Mouse (Mus musculus) right cerebral cortex, postnatal 10 days (tissue): ENCODE results near the gene Rag2.

ENCODE experiments used
- DNase-seq, 2 experiments: peaks; one replicate each; pipeline ENCODE4 v3.0.0; 2021; ENCODE audit warnings: low spot score in 2 of 2

The Rag2 gene

DNA sequence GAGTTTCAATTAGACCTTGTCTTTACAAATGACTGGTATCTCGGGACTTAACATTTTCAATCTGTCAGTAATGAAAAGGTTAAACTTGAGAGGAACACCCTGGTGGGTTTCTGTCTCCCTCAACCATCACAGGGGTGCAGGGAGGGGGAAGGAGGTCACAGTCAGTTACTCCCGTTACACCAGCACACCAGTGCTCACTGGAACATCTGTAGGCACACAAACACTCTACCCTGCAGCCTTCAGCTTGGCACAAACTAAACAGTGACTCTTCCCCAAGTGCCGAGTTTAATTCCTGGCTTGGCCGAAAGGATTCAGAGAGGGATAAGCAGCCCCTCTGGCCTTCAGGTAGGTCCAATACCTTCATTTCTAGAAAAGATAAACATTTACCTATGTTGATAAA is at the start of gene Rag2:
TSS of gene Rag2 (plus strand) at position 193 of the 400 bp plus-strand sequence.
- DNase-seq, result no peak

DNA sequence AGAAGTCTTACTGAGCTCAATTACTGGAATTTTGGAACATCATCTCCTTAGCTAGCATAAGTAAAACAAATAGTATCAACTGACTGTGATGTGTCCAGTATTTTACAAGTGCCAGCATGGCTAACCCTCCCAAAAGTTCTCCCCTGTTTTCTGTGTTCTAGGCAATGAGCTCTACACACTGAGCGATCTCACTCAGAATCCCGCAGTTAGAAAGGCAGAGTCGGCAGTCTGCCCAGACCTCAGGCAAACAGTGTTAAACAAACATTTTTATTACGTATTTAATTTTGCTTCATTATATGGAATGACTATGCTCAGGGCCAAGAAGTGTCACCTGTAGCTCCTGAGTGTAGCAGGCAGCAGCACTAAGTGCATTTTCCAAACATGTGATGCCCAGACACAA is 47.3 kb upstream of the Rag2 start:
- no peak for DNase-seq

DNA sequence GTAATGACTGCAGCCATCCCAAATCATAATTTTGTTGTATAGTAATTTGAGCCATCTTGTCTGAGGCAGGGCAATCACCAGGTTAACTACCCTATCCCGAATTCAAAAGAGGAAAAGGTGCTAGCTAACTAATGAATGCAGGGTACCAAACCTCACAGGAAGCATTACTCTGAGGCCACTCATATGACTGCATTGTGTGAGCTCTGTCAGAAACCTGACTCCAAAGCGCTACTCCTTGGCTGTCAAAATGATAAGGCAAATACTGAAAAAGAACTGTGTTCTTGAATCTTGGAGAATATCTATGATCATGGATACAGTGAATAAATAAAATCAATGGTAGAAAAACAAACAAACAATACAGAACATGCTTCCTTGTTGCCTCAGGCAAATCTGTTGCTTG is 44.5 kb upstream of the Rag2 start:
- DNase-seq, result no peak

DNA sequence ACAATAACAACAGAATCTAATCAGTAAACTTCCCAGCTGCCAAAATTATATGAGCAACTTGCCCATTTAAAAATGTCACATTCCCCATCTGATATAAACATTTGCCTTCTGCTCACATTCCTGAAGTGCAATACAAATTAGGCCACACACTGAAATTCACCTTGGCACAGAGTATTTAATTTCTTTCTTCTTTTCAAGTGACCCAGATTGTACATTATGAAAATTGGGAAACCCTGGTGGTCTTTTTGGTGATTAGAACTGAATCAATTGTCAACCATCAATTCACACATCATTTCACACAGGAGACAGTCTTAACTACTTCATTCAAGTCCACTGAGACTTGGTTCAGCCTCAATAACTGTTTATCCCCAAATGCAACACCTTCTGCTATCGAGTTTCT is 44.1 kb upstream of the Rag2 start:
- DNase-seq, result no peak

DNA sequence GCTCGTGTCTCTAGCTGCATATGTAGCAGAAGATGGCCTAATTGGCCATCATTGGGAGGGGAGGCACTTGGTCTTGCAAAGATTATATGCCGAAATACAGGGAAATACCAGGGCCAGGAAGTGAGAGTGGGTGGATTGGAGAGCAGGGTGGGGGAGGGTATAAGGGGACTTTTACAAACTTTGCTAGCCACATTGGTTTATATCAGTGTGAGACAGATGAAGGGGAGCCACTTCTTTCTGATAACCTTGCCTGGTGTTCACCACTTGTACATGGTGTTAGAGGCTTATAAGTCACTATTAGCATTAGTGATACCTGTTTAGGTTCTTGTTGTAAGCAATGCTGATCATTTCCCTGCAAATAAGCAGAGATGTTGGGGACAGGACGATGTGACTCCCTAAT is 43.5 kb upstream of the Rag2 start:
- no peak for DNase-seq

DNA sequence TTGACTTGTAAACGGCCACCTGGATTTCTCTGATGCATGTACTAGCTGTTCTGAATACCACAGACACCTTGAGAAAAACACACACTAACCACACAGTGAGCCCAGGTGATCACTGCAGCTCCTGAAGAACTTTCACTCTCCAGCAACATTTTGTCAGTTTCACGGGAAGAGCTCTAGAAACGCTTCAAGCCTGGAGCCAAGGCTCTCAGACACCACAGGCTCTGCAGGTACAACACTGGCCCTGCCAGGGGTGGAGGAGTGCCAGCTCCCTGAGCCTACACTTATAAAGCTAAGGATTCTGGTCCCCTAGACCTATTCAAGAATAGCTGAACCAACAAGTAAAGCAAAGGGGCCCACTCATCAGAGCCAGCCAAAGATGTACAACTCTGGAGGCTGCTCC is 43.1 kb upstream of the Rag2 start:
- DNase-seq, result no peak

DNA sequence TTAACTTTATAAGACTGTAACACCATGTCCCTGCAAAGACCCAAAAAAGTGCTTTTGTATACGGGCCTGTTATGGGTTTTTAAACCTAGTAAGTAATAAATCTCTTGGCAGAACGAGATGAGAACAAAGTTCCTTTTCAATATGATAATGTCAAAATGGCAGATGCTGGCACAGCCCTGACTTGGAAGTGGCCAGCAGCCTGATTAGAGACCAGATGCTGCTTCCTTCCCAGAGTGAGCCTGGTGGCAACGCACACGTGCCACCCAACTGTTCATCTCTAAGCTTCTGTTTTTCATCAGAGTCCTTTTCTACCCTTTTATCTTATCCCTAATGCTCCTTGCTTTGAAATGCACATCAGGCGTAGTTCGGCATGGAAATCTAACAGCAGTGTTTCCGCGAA is 33.2 kb upstream of the Rag2 start:
- DNase-seq, result no peak

DNA sequence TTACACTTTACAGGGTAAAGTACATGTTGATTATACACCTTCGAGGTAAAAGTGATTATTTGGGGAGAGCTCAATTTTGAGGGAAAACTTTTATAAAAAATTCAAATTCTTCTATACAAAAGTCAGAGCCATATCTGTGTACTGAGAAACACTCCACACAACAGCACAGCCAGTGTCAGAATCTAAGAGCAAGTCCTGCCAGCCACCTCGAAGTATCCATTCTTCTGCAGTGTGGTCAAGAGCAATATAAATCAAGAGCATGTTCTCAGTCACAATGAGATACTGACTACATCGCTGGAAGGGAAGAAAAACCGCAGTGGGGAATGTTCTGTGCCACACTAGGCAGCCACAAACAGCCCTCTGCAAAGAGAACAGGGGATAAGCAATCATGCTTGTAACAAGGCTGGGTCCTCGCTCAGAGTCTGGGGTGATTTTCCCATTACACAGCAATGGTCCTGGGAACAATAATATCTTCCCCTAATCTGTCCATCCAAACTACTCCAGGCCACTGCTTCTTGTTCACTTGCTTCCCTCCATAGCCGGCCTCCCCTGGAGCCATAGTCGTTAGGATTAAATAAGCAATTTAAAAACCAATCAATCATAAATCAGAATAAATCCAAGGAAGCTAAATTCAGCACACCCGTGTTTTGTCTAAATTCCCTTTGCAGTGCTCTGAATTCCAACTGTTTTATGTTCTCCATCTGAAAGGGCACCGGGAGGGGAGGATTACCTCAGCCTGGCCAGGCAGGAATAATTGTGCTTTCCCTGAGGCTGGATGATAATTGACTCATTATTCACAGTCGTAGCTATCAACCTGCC is 32.3 kb upstream of the Rag2 start:
- no peak for DNase-seq

DNA sequence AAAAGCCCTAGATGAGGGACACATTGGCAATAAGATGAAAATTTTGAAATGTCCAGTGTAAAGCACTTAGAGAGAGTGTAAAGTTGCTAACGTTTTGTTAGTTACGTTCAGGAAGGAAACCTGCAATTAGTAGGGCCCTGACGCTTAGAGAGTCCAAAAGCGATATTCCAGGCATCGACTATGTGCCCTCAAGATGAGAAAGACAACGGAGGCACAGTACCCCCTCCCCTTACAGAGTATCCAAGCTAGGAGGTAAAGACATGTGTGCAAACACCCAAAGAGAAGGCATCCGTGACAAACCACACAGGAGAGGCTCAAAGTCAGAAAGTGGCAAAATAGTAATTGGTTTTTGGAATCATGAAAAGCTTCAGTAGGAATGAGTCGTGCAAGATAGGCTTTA is 31.6 kb upstream of the Rag2 start:
- DNase-seq, result no peak

DNA sequence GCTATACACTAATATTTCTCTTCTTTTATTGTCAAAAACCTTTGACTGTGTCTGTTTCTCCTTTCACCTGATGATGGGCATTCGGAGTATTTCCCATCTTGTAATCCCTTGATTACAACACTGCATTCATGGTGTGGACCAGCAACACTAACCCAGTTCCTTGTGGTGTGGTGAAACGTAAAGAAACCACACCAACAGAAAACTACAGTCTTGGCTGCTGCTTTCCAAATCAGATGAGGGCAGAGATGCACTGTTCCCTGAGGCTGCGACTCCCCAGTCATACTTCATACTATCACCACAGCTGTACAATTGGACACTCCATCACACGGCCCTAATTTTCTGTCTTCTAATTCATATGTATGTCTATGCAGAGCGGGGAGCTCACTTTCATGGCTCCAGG is 29.8 kb upstream of the Rag2 start:
- no peak for DNase-seq

DNA sequence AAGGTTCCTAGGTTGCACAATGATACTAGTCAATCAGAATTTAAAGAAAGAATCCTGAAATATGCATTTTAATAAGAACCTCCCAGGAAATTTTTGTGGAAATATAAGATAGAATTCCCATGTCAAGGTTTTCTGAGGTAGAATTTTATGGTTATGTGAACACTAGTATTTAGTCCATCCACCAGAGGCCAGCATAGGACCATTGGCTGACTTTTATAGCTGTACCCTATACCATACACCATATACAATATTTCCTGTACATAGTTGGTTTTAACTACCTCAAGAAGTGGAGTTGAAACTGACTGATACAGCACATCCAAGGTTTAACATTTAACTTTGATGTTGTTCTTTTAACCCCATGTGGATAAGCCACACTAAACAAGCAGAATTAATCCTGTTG is 27.3 kb upstream of the Rag2 start:
- DNase-seq, result no peak

DNA sequence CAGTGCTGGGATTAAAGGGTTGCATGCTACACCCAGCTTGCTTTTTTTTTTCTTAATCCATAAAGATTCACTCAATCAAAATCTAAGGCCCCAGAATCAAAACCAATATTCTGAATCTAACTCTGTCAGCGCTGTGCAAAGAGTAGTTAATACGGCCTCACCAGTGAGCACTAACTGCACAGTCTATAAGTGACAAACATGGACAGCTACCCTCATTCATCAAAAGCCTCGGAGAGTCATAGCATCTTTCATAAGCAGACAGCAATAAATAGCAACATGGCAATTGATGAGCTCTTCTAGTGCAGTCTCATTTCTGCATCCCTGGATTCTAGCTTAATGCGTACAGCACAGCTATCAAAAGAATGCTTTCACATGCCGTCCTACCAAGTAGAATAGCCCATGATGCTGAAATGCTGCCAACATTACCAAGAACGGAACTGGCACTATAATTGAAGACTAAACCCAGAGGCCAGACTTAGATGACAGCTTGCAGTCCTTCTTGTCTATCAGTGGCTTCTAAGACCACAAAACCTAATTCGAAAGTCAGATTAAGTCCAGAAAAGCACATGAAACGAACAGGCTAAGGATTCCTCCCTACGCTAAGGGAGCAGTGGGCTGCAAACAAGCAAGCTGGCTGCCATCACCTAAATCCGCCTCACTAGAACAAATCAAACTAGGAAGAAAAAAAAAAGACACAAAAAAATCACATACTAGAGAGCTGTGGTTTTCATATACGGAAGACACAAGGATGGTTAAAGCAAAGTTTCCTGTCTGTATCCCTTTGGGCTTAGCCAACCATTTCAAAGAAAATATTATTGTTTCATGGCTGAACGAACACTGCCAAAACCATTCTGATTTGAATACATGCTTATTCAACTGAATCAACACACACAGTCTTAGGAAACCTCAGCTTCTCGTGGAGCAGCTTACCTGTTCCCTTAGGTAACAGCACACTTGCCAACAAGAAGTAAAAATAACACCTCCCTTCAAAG is 26.0 kb upstream of the Rag2 start:
- peak in 1 of 2 experiments; percentile 43 for DNase-seq

DNA sequence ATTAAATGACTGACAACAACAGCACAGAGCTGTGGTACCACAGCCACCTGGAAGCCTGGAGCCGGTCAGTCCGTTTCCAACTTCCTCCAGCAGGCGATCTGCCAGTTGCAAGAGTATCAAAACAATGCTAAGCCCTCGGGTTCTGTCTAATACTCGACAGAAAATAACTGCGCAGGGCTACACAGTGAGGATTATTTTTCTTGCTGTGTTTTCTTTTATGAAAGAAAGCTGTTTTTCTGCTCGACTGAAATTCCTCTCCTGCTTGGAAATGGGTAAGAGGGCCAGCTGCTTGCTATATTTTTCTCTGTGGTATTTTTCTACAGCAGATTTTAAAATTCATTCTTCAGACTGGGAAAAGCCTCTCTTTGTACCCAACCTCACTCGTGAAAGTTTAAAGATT is 23.8 kb upstream of the Rag2 start:
- peak; percentile 69 to 72 for DNase-seq

DNA sequence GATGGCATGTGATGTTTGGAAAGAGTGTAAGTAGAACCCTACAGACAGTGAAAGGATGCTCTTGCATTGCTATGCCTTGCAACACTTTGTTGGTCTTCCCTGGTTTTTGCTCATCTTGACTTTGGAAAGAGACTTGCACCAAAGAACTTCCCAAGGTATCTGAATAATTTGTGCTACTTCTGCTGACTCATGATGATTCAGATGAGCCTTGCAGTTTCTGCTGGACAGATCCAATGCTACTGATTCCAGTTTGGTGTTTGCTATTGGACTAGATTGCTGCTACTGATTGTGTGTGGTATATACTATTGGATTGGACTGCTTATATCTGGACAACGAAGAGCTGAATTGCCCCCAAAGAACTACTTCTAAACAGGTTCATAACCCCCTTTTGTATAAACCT is 21.4 kb upstream of the Rag2 start:
- no peak for DNase-seq

DNA sequence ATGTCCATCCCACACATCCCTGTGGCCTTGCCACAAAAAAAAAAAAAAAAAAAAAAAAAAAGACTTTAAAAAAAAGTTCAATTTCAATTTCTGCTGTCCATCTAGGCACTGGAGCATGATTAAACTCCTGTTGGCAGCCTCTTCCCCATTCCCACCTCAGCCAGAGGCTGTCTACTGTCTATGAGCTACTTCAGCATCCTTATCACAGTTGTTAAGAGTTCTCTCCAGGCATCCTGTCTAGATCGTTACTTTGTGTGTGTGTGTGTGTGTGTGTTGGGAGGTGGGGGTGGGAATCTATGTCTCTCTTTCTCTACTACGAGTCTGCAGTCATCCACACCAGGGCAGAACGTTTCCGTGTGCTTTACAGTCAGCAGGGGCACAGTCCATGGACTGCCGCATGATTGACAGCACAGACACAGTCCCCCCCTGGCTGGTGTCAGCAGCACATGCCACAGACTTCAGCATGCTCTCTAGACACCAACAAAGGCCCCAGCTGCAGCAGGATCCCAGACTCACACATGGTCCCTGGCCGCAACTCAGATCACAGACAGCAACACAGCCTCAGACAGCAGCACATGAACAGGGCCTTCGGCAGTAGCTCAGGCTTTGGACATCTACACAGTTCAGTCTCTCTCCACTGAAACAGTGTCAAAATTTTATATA is 16.2 kb upstream of the Rag2 start:
- DNase-seq, result no peak

DNA sequence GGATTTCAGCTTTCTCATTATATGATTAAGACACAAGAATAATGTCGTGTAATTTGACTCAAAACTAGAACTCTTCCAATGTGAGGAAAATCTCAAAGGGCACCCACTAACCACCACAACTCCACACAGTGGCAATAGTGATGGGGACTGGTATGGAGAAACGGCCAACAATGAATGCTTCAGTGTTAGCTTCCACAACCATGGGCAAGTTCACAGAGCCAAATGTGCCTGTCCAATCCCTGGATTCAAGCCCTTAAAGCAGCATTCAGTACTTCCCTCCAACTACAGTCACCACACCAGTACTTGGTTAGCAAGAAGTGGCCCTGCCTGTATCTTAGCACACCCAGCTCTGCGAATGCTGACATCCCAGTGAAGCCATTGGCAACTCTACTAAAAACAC is 13.7 kb upstream of the Rag2 start:
- no peak for DNase-seq

DNA sequence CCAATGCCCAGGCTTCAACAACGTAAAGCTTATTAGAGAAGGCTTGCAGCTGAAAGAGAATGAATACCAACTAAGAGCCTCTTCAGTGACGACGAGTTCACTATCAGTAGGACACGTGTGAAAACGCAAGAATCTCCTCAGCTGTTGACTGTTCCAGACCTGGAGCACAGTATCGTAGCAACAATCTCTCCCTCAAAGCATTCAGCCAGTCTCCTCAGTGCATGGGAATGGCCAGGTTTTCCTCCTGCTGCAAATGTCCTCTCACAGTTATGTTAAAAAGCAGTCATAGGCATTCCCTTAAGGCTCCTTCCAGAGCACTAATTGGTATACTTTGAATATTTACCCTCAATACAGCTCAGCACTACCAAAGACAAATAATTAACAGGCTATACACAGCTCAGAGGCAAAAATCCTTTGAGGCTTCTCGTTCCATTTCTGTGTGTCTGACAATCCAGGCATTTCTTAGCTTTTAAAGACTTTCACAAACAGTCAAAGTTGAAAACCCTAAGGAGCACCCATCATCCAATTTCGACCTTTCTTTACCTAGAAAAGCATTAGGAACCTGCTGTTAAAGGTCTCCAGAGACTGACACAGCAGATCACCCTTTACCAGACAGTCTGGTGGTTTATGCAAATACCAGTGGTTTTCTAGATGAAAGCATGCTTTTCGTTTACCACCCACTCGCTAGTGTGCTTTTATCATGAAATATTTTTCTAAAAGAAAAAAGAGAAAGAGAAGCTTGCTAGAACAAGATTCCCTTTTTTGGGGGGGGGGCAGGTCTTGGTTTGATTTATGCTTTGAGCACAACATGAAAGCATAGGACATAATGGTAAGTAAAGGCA is 8.8 kb upstream of the Rag2 start:
- no peak for DNase-seq

DNA sequence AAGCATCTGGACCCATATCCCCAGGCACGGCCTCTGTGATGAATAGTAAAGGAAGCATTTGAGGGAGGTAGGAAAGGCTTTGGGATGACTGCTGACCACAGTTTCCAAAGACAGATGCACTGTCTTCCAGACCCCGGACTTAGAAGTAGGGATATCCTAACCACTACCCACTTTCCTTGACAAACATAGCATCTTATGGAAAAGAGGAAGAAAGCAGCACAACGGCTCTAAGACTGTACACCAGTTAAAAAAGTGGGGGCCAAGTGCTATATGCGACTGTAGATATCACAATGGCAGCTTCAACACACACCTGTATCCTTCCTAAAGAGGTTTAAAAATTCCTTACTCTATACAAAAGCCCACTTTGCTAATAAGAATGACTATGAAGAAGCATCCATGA is 6.1 kb upstream of the Rag2 start:
- no peak for DNase-seq

DNA sequence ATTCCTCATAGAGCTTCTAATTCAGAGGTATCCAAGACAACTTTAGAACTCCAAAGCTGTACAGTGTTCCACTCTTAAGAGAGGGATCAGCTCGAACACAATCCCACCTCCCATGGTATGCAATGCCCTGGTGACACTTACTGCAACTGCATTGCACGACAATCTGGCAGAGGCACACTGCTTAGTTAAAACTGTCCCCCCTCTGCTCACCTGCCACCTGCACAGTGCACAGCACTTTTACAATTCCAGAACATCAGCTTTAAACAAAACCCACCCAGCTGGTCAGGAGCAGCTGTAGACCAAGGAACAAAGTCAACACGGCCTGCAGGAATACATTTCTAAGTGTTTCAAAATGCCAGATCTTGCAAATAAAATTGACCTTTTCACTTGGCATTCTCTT is 3.6 kb upstream of the Rag2 start:
- DNase-seq, result no peak

DNA sequence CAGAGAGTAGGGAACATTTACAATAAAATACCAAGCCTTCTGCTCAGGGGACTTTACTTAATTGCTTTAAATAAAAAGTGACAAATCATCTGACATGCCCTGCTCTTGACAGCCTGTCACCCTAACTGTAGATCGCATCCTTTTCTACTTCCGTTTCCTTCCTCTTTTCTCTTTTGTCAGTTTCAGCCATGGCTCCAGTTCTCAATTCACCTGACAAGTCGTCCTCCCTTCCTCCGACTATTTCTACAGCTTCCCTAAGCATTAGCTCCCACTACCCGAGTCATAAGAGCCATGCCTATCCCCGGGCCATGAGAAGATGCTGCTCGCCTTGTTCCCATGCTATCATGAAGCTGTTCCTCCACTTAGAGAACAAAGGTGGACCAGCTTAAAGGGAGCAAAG is 2.9 kb upstream of the Rag2 start:
- DNase-seq, result no peak

DNA sequence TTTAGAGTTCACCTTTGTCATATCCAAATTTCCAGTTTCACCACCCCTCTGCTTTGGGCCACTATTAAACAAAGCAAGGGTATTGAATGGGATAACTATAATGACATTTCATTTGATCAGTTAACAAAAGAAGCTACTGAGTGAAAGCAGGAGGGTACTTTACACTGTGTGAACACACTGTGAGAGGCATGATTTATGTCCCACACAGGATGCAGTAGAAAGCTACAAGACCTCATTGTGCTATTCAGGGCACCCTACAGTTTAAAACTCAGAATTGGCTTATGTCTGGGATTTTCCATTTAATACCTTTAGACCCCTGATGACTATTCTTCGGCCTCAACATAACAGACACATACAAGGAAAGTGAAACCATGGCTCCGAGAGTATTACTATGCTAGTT is 1.5 kb upstream of the Rag2 start:
- DNase-seq, result no peak

DNA sequence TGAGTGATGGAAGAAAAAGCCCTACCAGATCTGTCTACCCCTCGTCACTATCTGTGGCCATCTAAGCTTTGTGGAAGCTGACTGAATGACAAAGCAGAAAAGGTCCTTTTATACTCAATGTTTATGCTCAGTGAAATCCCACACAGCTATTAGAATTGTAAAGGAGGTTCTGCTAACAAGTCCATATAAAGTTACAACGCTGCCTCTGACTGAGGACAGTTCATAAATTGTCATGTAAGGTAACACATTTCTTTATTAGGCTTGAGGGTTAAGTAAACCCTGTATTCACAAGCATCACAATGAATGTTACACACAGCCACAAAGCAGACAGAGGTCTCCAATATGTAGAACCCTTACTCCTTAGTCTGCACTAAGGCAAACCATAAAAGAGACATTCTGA is 507 bp upstream of the Rag2 start:
- DNase-seq, result no peak
